Mouse (Mus musculus) adrenal gland, postnatal 4 days (tissue): ENCODE results near the gene Tlx2. TPM values are rescaled to one million over a fixed set of nuclear protein-coding genes. Genes with fewer than 3 reads are reported as not detected.
A peak's percentile ranks its signal among the peaks of the same experiment; 100 is the strongest.

ENCODE experiments used
- DNase-seq, 2 experiments: peaks; one replicate each; pipeline ENCODE4 v3.0.0; 2021 to 2022; ENCODE audit warnings: low spot score in 2 of 2, mixed read lengths in 2 of 2
- total RNA-seq, 2 experiments: library from RNA; stranded (reverse); gene quantifications; 2 replicates each; pipeline ENCODE4 v1.2.3; 2021

Gene Tlx2
- total RNA-seq, 2 experiments from 2014 or later = 24.0 to 30.0 TPM

DNA sequence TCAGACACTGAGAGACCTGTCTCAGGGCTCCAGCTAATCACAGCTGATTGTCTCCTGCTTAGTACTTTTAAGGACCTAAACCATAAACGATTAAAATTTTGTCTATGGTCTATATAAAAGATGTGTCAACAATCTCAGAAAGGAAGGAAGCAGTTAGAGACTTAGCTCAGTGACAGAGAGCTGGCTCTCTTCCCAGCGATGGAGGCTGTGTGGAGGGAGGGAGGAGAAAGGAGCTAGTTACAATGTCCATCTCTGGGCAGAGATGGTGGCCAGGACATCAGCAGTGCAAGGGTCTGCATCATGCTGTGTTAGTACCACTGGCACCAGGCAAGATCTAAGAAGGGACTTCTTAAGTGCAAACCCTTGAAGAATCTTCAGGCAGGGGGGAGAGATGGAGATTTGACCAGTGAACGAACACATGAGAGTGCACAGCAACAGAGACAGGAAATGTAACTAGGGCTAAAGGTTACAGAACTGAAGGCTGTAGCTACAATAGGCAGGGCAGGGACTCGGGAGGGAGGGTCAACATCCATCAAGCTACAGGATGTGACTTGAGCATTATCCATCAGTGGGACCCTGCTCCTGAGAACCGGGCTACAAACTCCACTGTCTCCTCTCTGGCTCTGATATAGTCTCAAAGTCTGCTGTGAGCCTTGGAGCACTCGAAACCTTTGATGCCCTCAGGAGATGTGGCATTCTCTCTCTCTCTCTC is 22.5 kb upstream of the Tlx2 start:
- no peak for DNase-seq

DNA sequence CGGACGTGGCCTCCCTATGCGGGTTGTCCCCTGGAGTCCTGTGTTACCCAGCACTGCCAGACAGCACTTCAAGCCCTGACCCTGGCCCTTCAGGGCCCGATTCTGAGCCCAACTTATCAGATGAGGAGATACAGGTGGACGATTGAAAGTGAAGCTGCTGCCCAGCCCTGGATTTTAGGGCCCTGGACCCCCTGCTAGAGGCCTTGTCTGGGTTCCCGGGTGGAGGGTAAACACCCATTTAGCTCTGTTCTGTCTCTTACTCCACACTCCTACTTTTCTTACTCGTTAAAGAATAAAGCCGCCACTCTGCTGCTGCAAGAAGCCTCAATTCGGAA is 17.8 kb upstream of the Tlx2 start:
- no peak for DNase-seq

DNA sequence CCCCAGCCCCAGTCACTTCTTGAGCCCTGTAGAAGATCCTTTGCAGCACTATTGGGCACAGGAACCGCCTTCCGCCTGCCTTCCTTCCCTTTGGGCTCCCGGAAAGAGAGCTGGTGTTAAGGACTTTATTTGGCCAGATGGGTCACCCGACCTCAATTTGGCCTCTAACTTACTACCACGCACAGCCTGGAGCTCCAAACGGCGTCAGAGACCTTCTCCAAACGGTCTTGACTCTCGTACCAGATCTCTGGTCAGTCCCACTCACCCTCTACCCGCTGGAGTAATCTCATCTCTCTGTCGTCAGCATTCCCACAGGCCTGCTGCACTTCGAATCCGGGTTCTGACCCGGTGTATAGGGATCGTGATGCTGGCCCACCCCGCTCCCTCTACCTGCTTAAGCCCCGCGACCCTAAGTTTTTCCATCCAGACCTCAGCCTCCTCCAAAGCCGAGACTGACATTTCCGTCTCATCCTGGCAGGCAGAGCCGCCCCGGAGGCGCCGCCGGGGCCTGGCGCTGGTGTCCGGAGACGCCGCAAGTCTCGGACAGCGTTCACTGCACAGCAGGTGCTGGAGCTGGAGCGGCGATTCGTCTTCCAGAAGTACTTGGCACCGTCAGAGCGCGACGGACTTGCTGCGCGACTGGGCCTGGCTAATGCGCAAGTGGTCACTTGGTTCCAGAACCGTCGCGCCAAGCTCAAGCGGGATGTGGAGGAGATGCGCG is 17.3 kb upstream of the Tlx2 start:
- DNase-seq = no peak

- no peak for DNase-seq
Measured at GRCm38 (mm10) chr6:83086121-83087035, 16.3 kb upstream of the Tlx2 start, which contains the start of gene Lbx2. Gene Lbx2 (plus strand): TSS chr6:83086367.

GRCm38 (mm10) chr6:83084477-83084876 is 14.4 kb upstream of the Tlx2 start:
- no peak for DNase-seq

DNA sequence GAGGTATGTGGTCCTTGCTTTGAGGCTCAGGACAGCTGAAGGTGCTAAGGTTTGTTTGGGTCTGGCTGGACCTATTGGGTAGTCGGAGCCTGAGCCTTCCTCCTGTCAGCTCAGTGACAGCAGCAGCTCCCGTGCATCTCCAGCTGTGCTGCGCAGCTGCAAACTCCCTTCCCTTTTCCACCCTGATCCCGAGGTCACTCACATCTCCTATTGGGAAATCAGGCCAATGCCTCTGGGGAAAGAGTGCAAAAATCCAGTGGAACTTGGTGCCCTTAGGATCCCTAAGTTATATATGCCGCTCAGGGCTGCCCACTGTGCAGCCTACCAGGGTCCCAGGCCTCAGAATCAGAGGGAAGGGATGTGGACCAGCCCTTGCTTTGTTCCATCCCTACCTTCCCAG is 13.4 kb upstream of the Tlx2 start:
- DNase-seq = no peak

DNA sequence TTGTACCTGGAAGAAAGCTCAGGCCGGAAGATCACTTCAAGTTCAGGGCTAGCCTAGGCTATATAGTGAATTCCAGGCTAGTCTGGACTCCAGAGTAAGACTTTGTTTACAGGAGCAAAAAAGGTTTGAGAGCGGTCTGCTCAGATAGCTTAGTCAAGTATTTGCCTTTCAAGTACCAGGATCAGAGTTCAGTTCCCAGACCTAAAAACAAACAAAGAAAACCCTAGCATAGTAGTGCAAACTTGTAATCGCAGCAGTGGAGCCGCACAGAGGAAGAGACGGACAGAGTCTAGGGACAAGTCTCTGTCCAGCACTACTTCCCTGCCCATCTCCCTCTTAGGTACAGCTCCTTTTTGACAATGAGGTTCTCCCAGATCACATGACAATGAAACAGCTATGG is 10.1 kb upstream of the Tlx2 start:
- no peak for DNase-seq

GRCm38 (mm10) chr6:83078324-83078858 is 8.3 kb upstream of the Tlx2 start:
- DNase-seq = peak; percentile 95 to 97

GRCm38 (mm10) chr6:83077630-83078323 is 7.7 kb upstream of the Tlx2 start, which contains the start of gene Pcgf1:
Gene Pcgf1 (plus strand): TSS chr6:83077869.
- peak in 1 of 2 experiments; percentile 38 for DNase-seq

DNA sequence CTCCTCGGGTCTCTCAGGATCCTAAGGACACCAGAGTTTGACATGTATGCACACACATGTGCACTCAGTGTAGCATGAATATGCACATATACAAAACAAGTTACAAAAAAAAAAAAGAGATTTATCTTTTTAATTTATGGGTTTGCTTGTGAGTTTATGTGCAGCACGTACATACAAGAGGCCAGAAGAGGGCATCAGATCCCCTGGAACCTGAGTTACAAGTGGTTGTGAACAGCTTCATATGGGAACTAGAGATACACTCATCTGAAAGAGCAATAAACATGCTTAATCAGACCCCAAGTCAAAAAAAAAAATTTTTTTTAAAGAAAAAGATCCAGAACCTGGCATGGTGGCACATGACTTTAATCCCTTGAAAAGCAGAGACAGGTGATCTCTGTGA is 4.9 kb upstream of the Tlx2 start:
- DNase-seq = no peak

GRCm38 (mm10) chr6:83071220-83071619 is 1.1 kb upstream of the Tlx2 start:
- no peak for DNase-seq

GRCm38 (mm10) chr6:83070311-83071219 is 472 bp upstream of the Tlx2 start:
- DNase-seq = no peak

DNA sequence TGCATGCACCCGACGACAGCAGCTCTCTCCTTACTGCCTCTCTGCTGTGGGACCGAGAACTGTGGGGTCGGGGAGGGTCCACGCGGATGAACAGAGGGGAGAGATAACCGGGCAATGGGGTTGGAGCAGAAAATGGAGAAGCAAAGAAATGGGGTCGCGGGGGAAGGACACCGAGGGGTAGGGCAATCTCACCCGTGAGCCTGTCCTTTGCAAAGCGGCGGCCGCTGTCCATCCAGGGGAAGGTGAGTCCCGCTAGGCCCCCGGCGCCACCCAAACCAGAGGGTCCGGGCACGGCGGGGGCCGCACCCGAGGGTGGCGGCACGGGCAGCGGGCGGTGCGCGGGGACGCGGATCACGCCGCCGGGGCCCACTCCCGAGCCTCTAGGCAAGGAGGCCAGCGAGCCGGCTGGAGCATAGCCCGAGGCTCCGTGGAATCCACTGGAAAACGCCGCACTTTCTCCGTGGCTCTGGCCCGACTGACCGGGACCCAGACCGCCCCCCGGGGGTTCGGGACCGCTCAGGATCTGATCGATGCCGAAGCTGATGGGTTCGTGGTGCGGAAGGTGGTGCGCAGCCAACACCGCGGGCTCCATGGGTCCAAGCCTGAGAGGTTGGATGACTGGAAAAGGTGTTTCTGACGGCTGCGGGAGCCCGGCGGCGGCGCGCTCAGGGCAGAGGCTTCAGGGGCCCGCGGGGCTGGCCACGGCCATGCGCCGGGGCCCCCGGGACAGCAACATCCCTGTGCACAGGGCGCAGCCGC is 426 bp downstream of the Tlx2 start:
- DNase-seq = no peak

DNA sequence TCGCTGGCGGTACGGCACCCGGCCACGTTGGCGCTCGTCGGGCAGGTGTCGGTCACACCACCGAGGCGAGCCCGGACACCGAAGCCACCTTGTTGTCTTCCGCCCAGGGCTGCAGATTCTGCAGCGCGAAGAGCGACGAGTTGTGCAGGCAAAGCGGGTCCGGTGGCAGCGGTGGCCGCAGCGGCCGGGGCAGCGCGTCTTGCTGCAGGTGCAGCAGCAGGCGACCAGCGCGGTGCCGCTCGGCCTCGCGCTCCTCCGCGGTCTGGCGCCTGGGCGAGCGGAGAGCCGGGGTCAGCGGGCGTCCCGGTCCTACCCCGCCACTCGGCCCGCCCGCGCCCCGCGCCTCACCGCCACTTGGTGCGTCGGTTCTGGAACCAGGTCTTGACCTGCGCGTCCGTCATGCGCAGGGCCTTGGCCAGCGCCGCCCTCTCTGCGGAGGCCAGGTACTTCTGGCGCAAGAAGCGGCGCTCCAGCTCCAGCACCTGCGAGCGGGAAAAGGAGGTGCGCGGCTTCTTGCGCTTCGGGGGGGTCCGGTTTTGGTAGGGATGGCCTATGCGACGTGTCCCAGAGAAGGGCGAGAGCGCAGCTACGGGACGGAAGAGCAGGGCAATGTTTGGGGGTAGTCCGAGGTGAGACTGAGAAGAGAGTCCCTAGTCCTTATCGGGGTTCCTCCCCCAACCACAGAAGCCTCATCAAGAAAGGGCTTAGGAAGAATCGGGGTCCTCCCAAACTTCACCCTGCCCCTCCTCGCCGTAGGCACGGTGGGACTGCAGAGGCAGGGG is 1.2 kb downstream of the Tlx2 start:
- DNase-seq = no peak

DNA sequence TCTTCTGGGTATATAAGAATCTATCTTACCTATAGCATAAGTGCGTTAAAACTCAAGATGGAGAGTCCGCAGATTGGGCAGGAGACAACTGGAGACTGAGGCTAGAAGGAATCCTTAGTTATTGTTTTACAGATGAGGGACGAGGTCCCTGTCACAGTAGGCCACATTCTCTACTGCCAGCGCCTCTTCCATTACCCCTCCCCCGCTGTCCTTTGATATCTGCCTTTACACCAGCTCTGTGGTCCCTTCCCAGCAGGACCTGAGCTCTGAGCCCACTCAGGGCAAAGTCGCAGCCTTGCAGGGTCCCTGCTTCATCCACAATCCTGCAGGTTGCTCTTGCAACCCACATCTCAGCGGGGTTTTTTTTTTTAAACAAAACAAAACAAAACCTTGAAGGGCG is 1.9 kb downstream of the Tlx2 start:
- DNase-seq = no peak

DNA sequence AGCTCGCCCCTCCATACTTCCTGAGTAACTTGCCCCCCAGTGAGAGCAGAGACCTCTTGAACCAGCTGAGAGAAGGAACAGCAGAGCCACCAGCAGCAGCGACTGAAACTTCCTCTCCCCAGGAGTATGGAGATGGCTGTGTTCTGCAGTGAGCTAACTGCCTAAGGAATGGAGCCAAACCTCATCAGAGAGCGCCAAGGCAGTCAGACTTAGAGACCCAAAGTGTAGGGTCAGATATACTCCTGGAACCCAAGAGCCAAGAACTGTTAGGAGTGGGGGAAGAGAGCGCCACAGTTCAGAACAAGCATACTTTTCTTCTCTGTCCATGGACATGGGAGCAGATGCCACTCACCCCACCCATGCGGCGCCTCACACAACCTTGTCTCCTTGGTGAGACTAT is 3.7 kb downstream of the Tlx2 start:
- DNase-seq = no peak

GRCm38 (mm10) chr6:83065995-83066394 is 4.1 kb downstream of the Tlx2 start:
- DNase-seq = no peak

- no peak for DNase-seq
Measured at GRCm38 (mm10) chr6:83058725-83059124, 11.4 kb downstream of the Tlx2 start.
